Mouse (Mus musculus): ENCODE data around the gene Pnldc1.

The Pnldc1 gene

DNA sequence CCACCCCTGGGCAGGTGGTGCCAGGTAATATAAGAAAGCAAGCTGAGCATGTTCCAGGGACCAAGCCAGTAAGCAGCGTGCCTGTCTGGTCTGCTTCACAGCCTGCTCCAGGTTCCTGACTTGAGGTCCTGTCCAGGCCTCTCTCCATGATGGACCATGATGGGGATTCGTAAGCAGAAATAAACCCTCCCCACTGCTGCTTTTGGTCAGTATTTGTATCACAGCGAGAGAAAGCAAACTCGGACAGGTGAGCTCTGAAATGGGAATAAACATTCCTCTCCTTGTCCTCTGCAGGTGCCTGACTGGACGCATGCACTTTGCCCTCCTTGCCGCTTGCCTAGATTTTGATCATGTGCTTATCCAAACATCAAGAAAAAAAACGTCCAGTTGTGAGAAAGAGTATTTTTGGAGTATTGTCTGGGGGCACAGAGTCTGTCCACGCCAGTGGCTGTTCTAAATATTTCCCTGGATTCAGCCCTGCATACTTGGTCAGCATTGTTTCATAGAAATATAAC, 51.0 kb downstream of the Pnldc1 start:
- in situ Hi-C loops (cut with MboI, MseI), result loop anchor here (10.0 kb wide), 1 partner anchor 1084 kb away; no protein-coding TSS in a partner anchor

DNA sequence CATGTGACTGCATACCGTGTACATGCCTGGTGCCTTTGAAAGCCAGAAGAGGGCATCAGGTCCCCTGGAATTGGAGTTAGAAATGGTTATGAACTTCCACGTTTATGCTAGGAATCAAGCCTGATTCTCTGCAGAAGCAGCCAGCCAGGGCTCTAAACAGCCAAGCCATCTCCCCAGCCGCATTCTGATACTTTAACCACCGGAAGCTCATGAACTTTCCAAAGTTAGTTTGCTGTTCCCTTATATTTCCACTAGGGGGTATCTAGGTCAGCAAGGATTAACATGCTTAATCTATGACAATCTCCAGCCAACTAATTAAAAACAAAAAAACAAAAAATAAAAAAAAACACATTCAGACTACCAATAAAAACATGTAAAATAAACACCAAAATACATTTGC, 52.0 kb downstream of the Pnldc1 start:
- in situ Hi-C loops (cut with MboI, MseI), result loop anchor here (10.0 kb wide), 1 partner anchor 1083 kb away; no protein-coding TSS in a partner anchor

DNA sequence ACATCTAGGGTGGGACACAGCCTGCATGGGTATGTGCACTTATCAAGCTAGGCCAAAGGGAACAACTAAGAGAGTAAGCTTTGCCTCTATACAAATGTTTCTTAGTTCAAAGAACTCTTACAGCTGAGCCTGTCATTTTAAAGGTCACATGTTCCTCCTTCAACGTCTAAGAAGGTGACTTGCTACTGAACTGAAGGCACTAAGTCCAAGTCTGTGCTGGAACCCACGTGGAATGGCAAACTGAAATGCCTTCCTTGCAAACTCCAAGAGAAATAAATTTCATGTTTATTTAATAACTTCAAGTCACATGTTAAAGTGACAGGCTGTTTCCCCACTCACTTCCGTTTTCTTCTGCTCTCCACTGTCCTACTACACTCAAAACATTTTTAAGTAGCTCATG, 52.6 kb downstream of the Pnldc1 start:
- in situ Hi-C loops (cut with MboI, MseI), result loop anchor here (10.0 kb wide), 1 partner anchor 1083 kb away; no protein-coding TSS in a partner anchor

- in situ Hi-C loops (cut with MboI, MseI), result loop anchor here (10.0 kb wide), 1 partner anchor 1080 kb away; no protein-coding TSS in a partner anchor
Observed at GRCm38 (mm10) chr17:12854386-12854785, 55.6 kb downstream of the Pnldc1 start.

DNA sequence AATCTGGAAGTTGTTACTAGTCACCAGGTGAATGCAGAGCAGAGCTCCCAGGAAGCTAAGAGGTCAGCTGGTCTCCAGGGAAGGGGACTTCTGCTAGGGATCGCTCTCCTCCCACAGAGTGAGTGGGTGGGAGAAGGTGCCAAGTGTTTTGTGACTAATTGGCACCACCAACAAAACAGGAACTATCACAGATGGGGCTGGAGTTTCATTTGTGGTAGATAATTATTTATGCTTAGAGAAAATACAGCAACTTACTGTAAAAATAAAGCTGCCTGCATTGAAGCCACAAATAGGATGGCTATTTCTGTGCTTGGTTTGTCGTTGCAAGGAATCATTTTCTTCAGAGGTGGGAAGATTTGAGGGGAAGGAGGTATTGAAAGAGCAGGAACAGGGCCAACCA, 56.2 kb downstream of the Pnldc1 start:
- in situ Hi-C loops (cut with MboI, MseI), result loop anchor here (10.0 kb wide), 1 partner anchor 1079 kb away; no protein-coding TSS in a partner anchor

DNA sequence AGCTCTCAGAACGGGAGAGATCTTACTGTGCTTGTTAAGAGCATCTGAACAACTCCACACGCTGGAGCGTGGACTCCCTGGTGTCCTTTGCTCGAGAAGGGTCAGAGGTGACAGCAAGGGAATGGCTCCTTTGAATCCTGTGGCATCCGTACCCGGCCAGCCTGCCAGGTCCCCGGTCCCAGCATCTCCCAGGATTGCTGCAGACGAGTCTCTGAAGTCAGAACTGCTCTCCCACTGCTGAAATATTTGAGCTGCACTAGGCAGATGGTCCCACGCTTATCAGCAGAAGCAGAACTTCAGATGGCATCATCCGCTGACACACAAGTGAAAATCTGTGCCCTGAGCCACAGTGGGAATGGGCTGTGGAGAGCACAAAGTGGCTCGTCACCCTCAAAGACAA, 58.3 kb downstream of the Pnldc1 start:
- in situ Hi-C loops (cut with MboI, MseI), result loop anchor here (10.0 kb wide), 1 partner anchor 1077 kb away; no protein-coding TSS in a partner anchor

DNA sequence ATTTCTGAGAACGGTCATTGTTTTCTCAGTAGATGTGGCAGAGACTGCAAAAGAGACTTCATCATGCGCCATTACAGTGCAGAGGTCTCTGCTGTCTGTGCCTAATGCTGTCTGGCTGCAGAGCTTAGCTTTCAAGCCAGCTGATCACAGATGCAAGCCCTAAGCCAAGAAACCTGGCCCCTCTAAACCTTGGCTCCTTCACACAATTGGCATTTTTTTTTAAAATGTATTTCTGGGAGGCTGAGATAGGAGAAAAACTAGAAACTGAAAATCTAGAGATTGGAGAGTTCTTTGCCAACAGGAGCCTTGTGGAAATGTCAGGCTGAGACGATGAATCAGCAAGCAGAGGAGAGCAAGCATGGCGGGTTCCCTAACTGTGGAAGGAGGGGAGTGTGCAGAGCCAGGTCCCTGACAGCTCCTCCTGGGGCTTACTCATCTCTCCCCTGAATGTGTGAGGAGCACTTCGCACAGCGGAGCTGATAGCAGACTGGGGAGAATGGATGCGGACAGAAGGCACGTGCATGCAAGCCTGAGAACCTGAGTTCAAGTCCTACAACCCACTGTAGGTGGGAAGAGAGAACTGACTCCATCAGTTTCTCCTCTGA, 60.1 kb downstream of the Pnldc1 start:
- in situ Hi-C loops (cut with MboI, MseI), result loop anchor here (10.0 kb wide), 1 partner anchor 1075 kb away; no protein-coding TSS in a partner anchor

- in situ Hi-C loops (cut with MboI, MseI), result no loop called here
Observed at GRCm38 (mm10) chr17:12847736-12848135, 62.3 kb downstream of the Pnldc1 start.

- in situ Hi-C loops (cut with MboI, MseI), result no loop called here
Observed at GRCm38 (mm10) chr17:12846474-12846873, 63.6 kb downstream of the Pnldc1 start.

DNA sequence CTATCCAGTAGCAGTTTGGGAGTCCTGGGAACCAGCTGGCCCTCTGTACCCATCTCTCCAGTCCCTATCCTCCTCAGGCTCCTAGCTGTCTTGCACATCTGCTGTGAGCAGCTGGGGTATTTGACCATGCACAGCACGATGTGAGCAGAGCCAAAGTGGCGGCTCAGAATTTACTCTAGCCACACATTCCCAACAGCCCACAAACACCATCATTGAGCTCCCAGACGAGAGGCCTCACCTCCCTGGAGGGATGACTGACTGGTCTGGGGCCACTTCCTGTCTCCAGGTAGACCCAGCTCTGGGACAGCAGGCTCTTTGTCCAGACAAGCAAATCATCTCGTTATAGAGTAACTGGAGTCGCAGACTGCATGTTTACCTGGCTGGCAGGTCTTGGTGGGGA, 64.2 kb downstream of the Pnldc1 start:
- in situ Hi-C loops (cut with MboI, MseI), result no loop called here

- in situ Hi-C loops (cut with MboI, MseI), result no loop called here
Observed at GRCm38 (mm10) chr17:12844540-12844939, 65.5 kb downstream of the Pnldc1 start.

- in situ Hi-C loops (cut with MboI, MseI), result no loop called here
Observed at GRCm38 (mm10) chr17:12843826-12844225, 66.2 kb downstream of the Pnldc1 start.

GRCm38 (mm10) chr17:12839475-12840267, 70.4 kb downstream of the Pnldc1 start:
- in situ Hi-C loops (cut with MboI, MseI), result no loop called here
